Mouse (Mus musculus) heart, postnatal 0 days (tissue): ENCODE data around the gene Paqr7.

Experiments
- CTCF ChIP-seq: IDR thresholded peaks from 2 replicates; pipeline ENCODE4 v1.5.1; 2016; ENCODE audit warnings: antibody characterized with exemption, control low read depth, low read depth
- EP300 ChIP-seq: IDR thresholded peaks from 2 replicates; pipeline ENCODE4 v1.6.1; 2016; ENCODE audit warnings: antibody characterized with exemption, low read depth

GRCm38 (mm10) chr4:134458856-134459255 is 37.6 kb upstream of the Paqr7 start:
- TF ChIP-seq CTCF: no peak
- no peak for TF ChIP-seq EP300
